8 mouse cellular contexts compared by ENCODE assay signal in genomic region chr3:94902747-94903146, GRCm38 (mm10). TPM values are rescaled to one million over a fixed set of nuclear protein-coding genes. Genes with fewer than 3 reads are reported as not detected.
A peak's percentile ranks its signal among the peaks of the same experiment; 100 is the strongest.
DNase-seq lines count a peak whose midpoint lies in the region; ATAC-seq lines count a peak whose summit lies in the region.

No protein-coding gene starts in this region.

- ATAC-seq in common myeloid progenitor, adult 5-6 weeks (replicated peaks; ENCODE audit: low read depth, poor library complexity, severe bottlenecking), result peak; percentile 88
- peak; percentile 83 for ATAC-seq in megakaryocyte progenitor cell, adult 5-6 weeks (replicated peaks; ENCODE audit: poor library complexity)

- peak; percentile 61 to 74 for DNase-seq in heart, adult 18-20 months
- no peak for DNase-seq in heart, postnatal 25 days (ENCODE audit: low spot score)
- DNase-seq in Muller cell, postnatal 12 days (ENCODE audit: inconsistent ontology term), result peak; percentile 19
- peak; percentile 75 for DNase-seq in heart, postnatal 4 days
- DNase-seq in layer of hippocampus, postnatal 36 days, result peak; percentile 30 to 42
- peak; percentile 38 to 40 for DNase-seq in spleen, postnatal 36 days (ENCODE audit: low spot score in 2 of 2)

- intact Hi-C loops in heart, postnatal 25 days (cut with DNase I), result loop anchor here (2.0 to 5.0 kb wide), 4 partner anchors 90 to 536 kb away; no protein-coding TSS in a partner anchor

RNA-seq across cellular contexts. Expression of gene Psmb4, which starts 16.0 kb away (rescaled TPM):
- 100 to 1,000 TPM; 223 to 258 TPM for total RNA-seq in heart, adult 18-20 months (2021)
- 100 to 1,000 TPM; 217 to 228 TPM for total RNA-seq in heart, postnatal 25 days (2021)
- 192 and 193 TPM in 2 replicates for total RNA-seq in common myeloid progenitor, adult 5-6 weeks (2017)
- 100 to 1,000 TPM; 297 to 299 TPM for total RNA-seq in heart, postnatal 4 days (2021)
- 100 to 1,000 TPM; 275 to 292 TPM for total RNA-seq in layer of hippocampus, postnatal 36 days (2021)
- total RNA-seq in megakaryocyte progenitor cell, adult 5-6 weeks (2015), result 341 and 364 TPM in 2 replicates
- 196 and 240 TPM in 2 replicates for total RNA-seq in megakaryocyte progenitor cell, adult 5-6 weeks (2017)

RNA-seq across cellular contexts. Expression of gene Selenbp1, which starts 30.1 kb away (rescaled TPM):
- total RNA-seq in heart, adult 18-20 months (2021), result 100 to 1,000 TPM in 1 of 2 experiments, 10 to 100 TPM in 1; 97.9 to 127 TPM
- 10 to 100 TPM; 93.9 to 98.3 TPM for total RNA-seq in heart, postnatal 25 days (2021)
- total RNA-seq in common myeloid progenitor, adult 5-6 weeks (2017), result 41.5 and 57.4 TPM in 2 replicates
- 10 to 100 TPM; 47.4 to 48.9 TPM for total RNA-seq in heart, postnatal 4 days (2021)
- 10 to 100 TPM in 1 of 2 experiments, 1 to 10 TPM in 1; 9.2 to 10.2 TPM for total RNA-seq in layer of hippocampus, postnatal 36 days (2021)
- 27.3 and 28.8 TPM in 2 replicates for total RNA-seq in megakaryocyte progenitor cell, adult 5-6 weeks (2015)
- total RNA-seq in megakaryocyte progenitor cell, adult 5-6 weeks (2017), result 28.2 and 38.5 TPM in 2 replicates

RNA-seq across cellular contexts. Expression of gene Rfx5, which starts 51.1 kb away (rescaled TPM):
- total RNA-seq in heart, adult 18-20 months (2021), result 1 to 10 TPM; 5.4 to 8.8 TPM
- total RNA-seq in heart, postnatal 25 days (2021), result 1 to 10 TPM; 6.2 to 6.9 TPM
- total RNA-seq in common myeloid progenitor, adult 5-6 weeks (2017), result 24.3 and 27.3 TPM in 2 replicates
- total RNA-seq in heart, postnatal 4 days (2021), result 10 to 100 TPM in 1 of 2 experiments, 1 to 10 TPM in 1; 9.3 to 11.9 TPM
- total RNA-seq in layer of hippocampus, postnatal 36 days (2021), result 10 to 100 TPM; 23.6 to 26.2 TPM
- 18.0 and 20.3 TPM in 2 replicates for total RNA-seq in megakaryocyte progenitor cell, adult 5-6 weeks (2015)
- total RNA-seq in megakaryocyte progenitor cell, adult 5-6 weeks (2017), result 16.2 and 20.3 TPM in 2 replicates
